Mouse (Mus musculus) frontal cortex, postnatal 36 days (tissue): Measurements from ENCODE around the gene Panx3.

Experiments used
- DNase-seq, 2 experiments: peaks; one replicate each; pipeline ENCODE4 v3.0.0; 2022; ENCODE audit warnings: low spot score in 2 of 2

The Panx3 gene

GRCm38 (mm10) chr9:37634269-37634668, 34.8 kb downstream of the Panx3 start:
- no peak for DNase-seq

DNA sequence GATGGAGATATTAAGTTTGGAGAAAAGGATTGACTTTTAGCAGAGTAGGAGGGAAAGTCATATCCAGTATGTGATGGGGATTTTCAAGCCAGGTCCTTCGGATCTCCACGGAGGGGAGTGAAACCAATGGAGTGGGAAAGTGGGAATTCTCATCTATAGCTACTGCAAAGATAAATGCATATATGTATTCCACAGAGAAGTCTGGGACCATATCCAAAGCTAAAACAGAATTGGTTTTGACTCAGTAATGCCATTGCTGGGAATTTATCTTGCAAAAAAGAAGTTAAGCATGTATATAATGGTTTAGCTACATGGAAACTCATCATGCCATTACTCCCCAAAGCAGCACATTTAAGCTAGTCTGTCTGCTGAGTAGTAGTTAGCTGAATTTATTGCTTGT, 36.7 kb downstream of the Panx3 start:
- DNase-seq = no peak

DNA sequence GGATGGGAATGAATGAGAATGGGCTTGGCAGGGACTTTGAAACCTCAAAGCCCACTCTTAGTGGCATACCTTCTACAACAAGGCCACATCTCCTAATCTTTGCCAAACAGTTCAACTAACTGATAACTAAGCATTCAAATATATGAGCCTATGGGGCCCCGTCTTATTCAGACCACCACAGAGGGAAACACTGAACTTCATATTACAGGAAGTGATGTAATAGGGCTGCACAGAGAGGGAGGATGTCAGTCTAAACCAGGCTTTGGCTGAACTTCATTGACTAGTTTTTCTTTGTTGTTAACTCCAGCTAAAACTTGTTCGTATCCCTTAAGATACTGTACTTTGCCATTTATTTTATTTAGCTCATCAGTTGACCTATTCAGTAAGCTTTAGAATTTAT, 39.1 kb downstream of the Panx3 start:
- no peak for DNase-seq

- DNase-seq = no peak
These were observed 40.5 kb downstream of the Panx3 start for GRCm38 (mm10) chr9:37628581-37628980.

GRCm38 (mm10) chr9:37627263-37627662, 41.8 kb downstream of the Panx3 start:
- DNase-seq = no peak

DNA sequence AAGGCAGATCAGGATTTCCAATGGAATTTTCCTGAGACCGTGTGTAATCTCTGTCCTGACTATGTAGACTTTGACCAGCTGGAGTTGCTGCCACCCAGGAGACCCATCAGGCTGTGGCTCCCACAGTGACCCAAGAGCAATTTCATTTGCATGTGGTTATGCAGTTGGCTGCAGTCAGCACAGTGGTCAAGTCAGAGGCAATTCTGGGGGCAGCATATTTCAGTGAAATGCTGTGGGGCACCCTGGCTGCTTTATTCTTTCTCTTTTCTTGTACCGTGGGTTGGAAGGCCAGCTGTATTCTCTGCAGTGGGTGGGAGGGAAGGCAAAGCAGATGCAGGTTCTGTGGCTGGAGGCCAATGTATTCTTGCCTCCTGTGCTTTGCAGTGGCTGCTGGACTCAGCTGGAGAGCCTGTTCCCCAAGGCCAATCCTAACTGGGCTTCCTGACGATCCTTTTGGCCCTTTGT, 42.9 kb downstream of the Panx3 start:
- DNase-seq = peak; percentile 38 to 47

- DNase-seq = peak; percentile 77 to 89
These were observed 43.4 kb downstream of the Panx3 start for GRCm38 (mm10) chr9:37625641-37626040.

GRCm38 (mm10) chr9:37625129-37625528, 43.9 kb downstream of the Panx3 start:
- DNase-seq = no peak

GRCm38 (mm10) chr9:37624502-37624901, 44.5 kb downstream of the Panx3 start:
- no peak for DNase-seq

- no peak for DNase-seq
These were observed 45.1 kb downstream of the Panx3 start for GRCm38 (mm10) chr9:37623981-37624380.

DNA sequence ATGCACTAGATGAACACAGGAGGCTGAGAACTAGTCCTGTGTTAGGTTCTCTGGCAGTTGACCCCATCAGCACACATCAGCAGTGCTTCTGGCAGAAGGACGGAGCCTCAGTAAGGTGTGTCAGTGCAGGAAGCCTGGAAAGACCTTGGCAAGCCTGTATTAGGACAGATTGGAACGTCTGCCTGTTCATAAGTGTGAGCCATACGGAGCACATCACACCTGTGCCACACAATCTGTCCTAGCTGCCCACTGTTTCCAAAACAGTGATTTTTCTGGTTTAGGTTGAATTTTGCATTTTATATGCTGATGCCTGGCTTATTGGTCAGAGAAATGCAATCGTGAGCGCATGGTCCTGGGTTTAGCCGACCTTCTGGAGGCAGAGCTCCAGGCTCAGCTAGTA, 47.7 kb downstream of the Panx3 start:
- DNase-seq = peak; percentile 48 to 67

GRCm38 (mm10) chr9:37616770-37617169, 52.3 kb downstream of the Panx3 start:
- DNase-seq = no peak

- no peak for DNase-seq
These were observed 53.8 kb downstream of the Panx3 start for GRCm38 (mm10) chr9:37615220-37615619.

DNA sequence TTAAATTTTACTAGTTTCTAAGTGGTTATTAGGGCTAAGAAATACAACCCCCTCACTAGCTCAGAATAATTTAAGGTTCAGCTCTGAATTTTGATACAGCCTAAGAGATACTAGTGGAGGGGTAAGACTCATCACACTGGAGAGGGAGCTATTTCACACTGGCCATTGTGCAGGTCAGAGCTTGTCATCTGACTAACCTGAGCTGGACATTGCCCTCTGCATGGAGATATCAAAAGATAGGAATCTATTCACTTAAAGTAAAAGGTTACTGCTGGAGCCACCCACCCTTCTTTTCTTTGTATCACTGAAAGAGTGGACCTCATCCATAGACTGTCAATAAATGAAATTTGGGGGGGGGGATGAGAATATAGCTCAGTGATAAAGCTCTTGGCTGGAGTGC, 54.7 kb downstream of the Panx3 start:
- no peak for DNase-seq

- DNase-seq = no peak
These were observed 55.1 kb downstream of the Panx3 start for GRCm38 (mm10) chr9:37613911-37614280.

GRCm38 (mm10) chr9:37613182-37613910, 55.7 kb downstream of the Panx3 start, which contains the start of gene Spa17:
Spa17 (minus strand) TSS chr9:37613722.
- peak; percentile 77 to 86 for DNase-seq
